Mouse (Mus musculus) hindbrain, embryonic 10.5 days (tissue): ENCODE results near the gene Best1. TPM values are rescaled to one million over a fixed set of nuclear protein-coding genes. Genes with fewer than 3 reads are reported as not detected.
"Not testable (repeated sequence)": the region's sequence is repeated elsewhere in the genome, so short reads cannot be mapped to it uniquely, and the experiment has no call there.

ENCODE experiments used
- DNase-seq: peaks from one replicate; pipeline ENCODE4 v3.0.0-alpha.2; 2017; ENCODE audit warnings: low spot score
- H3K27ac ChIP-seq: fragments of 300-500 bp; sonication (generic); 2 replicates; pipeline ENCODE4 v1.5.1; 2016; ENCODE audit warnings: mild to moderate bottlenecking, moderate library complexity
- H3K27me3 ChIP-seq: fragments of 300-500 bp; sonication (generic); 2 replicates; pipeline ENCODE4 v1.6.1; 2016; ENCODE audit warnings: mild to moderate bottlenecking; ENCODE audit not compliant: poor library complexity, insufficient read depth, severe bottlenecking
- H3K36me3 ChIP-seq: fragments of 300-500 bp; sonication (generic); 2 replicates; pipeline ENCODE4 v1.6.1; 2016; ENCODE audit warnings: mild to moderate bottlenecking, moderate library complexity
- H3K4me1 ChIP-seq: fragments of 300-500 bp; sonication (generic); replicated peaks from 2 replicates; pipeline ENCODE4 v1.6.1; 2016; ENCODE audit warnings: mild to moderate bottlenecking
- H3K4me3 ChIP-seq: fragments of 300-500 bp; sonication (generic); 2 replicates; pipeline ENCODE4 v1.5.1; 2016; ENCODE audit warnings: mild to moderate bottlenecking, moderate library complexity
- H3K9me3 ChIP-seq: fragments of 300-500 bp; sonication (generic); 2 replicates; pipeline ENCODE4 v1.6.1; 2016; ENCODE audit warnings: mild to moderate bottlenecking, moderate library complexity
- WGBS: fragments of 180-500 bp; shearing (Covaris S2); methylation state at CpG from one replicate; pipeline ENCODE4 v1.1.7; 2016; 5-methylcytosine and 5-hydroxymethylcytosine counted together
- polyA plus RNA-seq: library from polyadenylated mRNA; unstranded; fragments of >200 nt; fragmentation: Nextera tagmentation; extraction: Ambion mirVana; gene quantifications from 2 replicates; pipeline ENCODE4 v1.2.1, GENCODE M21; 2016

Best1 gene
- polyA plus RNA-seq, 1 experiment from 2014 or later: 1.8 TPM

DNA sequence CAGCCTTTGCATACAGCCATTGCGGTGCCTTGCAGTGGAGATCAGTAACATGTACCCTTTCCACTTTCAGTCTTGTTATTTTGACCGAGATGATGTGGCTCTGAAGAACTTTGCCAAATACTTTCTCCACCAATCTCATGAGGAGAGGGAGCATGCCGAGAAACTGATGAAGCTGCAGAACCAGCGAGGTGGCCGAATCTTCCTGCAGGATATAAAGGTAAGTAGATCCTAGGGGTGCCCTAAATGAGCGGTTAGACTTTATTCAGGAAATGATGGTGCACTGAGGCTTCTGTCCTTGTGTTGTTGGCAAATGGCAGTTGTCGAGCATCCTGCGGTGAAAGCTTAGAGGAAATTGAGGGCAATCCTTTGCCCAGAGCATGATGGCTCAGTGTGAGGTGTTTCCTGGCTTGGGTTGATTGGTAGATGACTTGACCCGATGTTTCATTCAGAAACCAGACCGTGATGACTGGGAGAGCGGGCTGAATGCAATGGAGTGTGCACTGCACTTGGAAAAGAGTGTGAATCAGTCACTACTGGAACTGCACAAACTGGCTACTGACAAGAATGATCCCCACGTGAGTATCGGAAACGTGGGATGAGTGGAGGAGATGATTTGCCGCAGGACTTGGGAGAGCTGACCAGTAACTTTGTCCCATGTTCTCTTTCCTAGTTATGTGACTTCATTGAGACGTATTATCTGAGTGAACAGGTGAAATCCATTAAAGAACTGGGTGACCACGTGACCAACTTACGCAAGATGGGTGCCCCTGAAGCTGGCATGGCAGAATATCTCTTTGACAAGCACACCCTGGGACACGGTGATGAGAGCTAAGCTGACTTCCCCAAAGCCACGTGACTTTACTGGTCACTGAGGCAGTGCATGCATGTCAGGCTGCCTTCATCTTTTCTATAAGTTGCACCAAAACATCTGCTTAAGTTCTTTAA lies 17.1 kb downstream of the Best1 start:
- H3K4me3 ChIP-seq: peak overlapping the region; percentile 92
- 92% methylated on average over 20 of the region's 20 CpGs for WGBS
- H3K27me3 ChIP-seq: no peaks in the 10 kb centered on the region
- H3K9me3 ChIP-seq: no peaks in the 10 kb centered on the region
- H3K4me1 ChIP-seq: peaks cover 36% of the 10 kb centered on the region
- H3K36me3 ChIP-seq: peaks cover 27% of the 10 kb centered on the region
- DNase-seq: no peak
- H3K27ac ChIP-seq: no peak overlapping the region

DNA sequence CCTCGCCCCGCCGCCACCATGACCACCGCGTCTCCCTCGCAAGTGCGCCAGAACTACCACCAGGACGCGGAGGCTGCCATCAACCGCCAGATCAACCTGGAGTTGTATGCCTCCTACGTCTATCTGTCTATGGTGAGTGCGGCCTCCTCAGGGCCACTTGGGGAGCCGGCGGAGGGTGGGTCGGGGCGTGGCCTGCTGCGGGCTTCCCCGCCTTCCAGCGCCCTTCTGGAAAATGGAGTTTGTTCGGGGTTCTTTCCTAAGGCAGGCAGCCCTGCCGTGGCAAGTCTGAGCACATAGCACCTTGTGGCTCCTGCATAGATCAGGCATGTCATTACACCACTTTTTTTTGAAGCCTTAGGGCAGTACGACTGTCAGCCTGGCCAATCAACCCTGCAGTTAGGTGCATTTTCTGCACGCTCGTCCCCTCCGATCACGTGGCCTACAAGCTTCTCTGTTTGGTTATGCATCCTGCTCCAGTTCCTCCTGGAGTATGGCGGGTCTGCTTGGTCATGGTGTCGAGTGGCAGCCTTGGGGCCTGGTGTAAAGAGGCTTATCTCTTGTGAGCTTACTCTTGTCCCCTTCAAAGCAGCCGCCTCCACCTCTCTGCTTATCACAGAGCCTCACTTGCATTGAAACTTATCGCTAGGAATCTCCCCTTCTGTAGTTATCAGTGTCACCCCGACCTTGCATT lies 18.4 kb downstream of the Best1 start:
- H3K9me3 ChIP-seq: no peaks in the 10 kb centered on the region
- H3K27ac ChIP-seq: peak overlapping the region; percentile 95
- no peak for DNase-seq
- H3K4me1 ChIP-seq: peaks cover 34% of the 10 kb centered on the region
- H3K27me3 ChIP-seq: no peaks in the 10 kb centered on the region
- H3K4me3 ChIP-seq: peak overlapping the region; percentile 92
- H3K36me3 ChIP-seq: peaks cover 27% of the 10 kb centered on the region
- WGBS: under 1% methylated on average over 31 of the region's 31 CpGs

DNA sequence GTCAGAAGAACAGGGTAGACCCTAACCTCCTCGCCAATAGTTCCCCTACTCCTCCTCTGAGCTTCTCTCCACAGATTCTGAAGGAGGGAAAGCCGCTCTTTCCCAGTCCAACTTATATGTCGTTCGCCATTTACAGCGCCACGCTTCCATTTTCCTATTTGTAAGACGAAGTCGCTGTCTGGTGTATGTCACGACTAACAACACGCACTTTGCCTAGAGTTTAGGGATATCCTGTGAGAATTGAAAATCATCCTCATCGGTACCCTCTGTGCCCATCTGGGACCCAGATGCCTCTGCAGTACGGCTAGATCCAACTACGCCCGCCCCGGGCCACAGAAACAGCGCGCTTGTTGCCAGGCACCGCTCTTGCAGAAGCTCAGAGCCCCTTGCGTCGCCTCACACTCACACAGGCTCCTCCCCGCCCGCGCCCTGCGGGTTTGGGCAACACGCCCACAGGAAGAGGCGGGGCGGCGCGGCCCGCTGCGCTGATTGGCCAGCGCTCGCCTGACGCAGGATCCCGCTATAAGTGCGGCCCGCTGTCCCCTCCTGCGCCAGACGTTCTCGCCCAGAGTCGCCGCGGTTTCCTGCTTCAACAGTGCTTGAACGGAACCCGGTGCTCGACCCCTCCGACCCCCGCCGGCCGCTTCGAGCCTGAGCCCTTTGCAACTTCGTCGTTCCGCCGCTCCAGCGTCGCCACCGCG lies 19.1 kb downstream of the Best1 start:
- Histone ChIP-seq H3K9me3 (no peaks in the 10 kb centered on the region), H3K4me1 (peaks cover 28% of the 10 kb centered on the region), H3K36me3 (peaks cover 27% of the 10 kb centered on the region), H3K27ac (peak overlapping the region; percentile 95), H3K27me3 (no peaks in the 10 kb centered on the region), H3K4me3 (peak overlapping the region; percentile 92)
- WGBS: under 1% methylated on average over 59 of the region's 59 CpGs
- peak; percentile 97 for DNase-seq

DNA sequence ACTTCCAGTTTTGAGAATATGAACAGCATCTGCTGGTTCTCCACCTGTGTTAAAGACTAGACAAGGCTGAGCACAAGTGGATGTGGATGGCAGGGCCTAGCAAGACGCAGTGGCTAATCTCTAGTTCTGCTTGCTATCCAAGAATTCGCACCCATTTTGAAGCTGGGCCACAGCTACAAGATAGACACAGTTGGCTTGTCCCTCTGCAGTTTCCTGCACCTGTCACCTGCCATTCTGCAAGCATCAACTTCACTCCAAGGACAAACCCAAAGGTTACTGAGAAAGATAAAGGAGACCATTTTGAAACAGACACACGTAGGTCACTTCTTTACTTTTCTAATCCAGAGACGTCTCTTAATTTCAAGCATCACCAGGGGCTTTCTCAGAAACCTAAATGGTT lies 19.8 kb downstream of the Best1 start:
- WGBS: 76% methylated on average over 4 of the region's 4 CpGs
- no peaks in the 10 kb centered on the region for H3K9me3 ChIP-seq
- peak overlapping the region; percentile 92 for H3K4me3 ChIP-seq
- no peaks in the 10 kb centered on the region for H3K27me3 ChIP-seq
- H3K4me1 ChIP-seq: peaks cover 21% of the 10 kb centered on the region
- H3K36me3 ChIP-seq: peaks cover 27% of the 10 kb centered on the region
- DNase-seq: no peak
- peak overlapping the region; percentile 95 for H3K27ac ChIP-seq

- H3K9me3 ChIP-seq: no peaks in the 10 kb centered on the region
- peaks cover 15% of the 10 kb centered on the region for H3K36me3 ChIP-seq
- H3K27me3 ChIP-seq: no peaks in the 10 kb centered on the region
- H3K27ac ChIP-seq: peak within 1 kb of the TSS; percentile 95; the same call in 1 of the 2 replicates
- no peak within 1 kb of the TSS for H3K4me3 ChIP-seq
- WGBS: 89% methylated on average over 4 of the region's 4 CpGs
- DNase-seq: no peak
- peaks cover 24% of the 10 kb centered on the region for H3K4me1 ChIP-seq
Measured at GRCm38 (mm10) chr19:9980258-9980657, 21.2 kb downstream of the Best1 start, which contains the start of gene Fth1. Gene Fth1 (plus strand): TSS chr19:9980598.

DNA sequence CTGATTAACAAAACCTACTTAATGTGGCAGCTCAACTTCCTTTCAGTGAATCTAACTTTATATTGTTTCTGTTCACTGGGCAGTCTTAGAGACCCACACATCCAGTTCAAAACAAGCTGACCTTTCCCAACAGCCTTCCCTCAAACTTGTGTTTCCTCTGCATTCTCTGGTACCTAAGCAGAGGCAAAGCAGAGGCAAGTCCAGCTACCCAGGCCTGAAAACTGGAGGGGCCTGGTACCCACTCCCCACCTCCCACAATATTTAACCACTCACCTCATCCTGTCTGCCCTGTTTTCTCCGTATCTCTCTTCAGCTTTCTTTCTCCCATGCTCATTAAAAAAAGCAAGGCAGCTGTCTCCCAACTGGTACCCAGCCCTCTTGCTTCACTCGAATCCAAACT lies 22.3 kb downstream of the Best1 start:
- DNase-seq: no peak
- no peaks in the 10 kb centered on the region for H3K27me3 ChIP-seq
- WGBS: 78% methylated on average over 2 of the region's 2 CpGs
- H3K9me3 ChIP-seq: no peaks in the 10 kb centered on the region
- no peak overlapping the region for H3K4me3 ChIP-seq
- no peak overlapping the region for H3K27ac ChIP-seq
- peaks cover 22% of the 10 kb centered on the region for H3K4me1 ChIP-seq
- H3K36me3 ChIP-seq: peaks cover 4% of the 10 kb centered on the region

DNA sequence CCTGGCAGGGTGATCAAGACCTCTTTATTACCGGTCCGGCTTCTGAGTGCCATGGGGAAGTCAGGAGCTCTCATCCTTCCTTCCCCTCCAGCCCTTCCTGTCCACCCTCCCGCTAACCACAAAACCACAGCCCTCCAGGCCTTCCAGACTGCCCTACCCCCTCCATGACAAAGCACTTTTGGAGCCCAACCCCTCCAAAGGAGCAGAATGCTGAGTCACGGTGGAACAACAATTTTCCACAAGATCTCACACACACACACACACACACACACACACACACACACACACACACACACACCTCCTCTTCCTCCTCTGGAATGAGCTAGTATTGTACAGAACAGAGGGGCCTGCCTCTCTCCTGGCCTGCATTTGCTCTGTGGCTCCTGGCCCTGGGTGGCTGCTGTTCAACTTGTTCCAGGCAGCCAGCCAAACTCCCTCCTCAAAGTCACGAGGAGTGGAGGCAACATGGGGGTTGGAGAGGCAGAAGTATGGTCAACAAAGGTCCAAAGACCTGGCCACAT lies 22.9 kb downstream of the Best1 start:
- H3K27me3 ChIP-seq: no peaks in the 10 kb centered on the region
- H3K9me3 ChIP-seq: no peaks in the 10 kb centered on the region
- H3K27ac ChIP-seq: peak overlapping the region; percentile 51; the same call in 1 of the 2 replicates
- no peaks in the 10 kb centered on the region for H3K36me3 ChIP-seq
- no peak for DNase-seq
- WGBS: 51% methylated on average over 5 of the region's 5 CpGs
- peaks cover 15% of the 10 kb centered on the region for H3K4me1 ChIP-seq
- no peak overlapping the region for H3K4me3 ChIP-seq

DNA sequence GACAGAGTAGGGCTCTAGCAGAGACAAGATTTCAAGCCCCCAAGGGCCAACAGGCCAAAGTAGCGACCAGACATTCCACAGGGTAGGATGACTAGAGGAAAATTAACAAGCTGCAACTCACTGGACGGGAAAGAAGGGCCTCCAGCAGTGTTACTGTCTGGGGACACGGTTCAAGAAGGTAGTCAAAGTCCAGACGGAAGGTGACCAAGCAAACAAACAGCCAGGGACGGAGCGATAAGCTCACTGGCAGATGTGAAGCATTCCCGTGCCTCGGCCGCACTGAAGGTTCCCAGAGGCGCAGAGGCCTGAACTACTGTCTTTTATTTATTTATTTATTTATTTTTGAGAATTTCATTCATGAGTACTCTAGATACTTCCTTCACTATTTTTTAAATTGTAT lies 24.3 kb downstream of the Best1 start:
- Histone ChIP-seq H3K27ac (no peak overlapping the region), H3K27me3 (no peaks in the 10 kb centered on the region), H3K36me3 (no peaks in the 10 kb centered on the region), H3K4me1 (peaks cover 10% of the 10 kb centered on the region), H3K9me3 (no peaks in the 10 kb centered on the region), H3K4me3 (no peak overlapping the region)
- DNase-seq: no peak
- WGBS: 78% methylated on average over 10 of the region's 10 CpGs

- 68% methylated on average over 2 of the region's 2 CpGs for WGBS
- H3K36me3 ChIP-seq, H3K27ac ChIP-seq, H3K27me3 ChIP-seq, DNase-seq, H3K4me3 ChIP-seq, H3K4me1 ChIP-seq, H3K9me3 ChIP-seq: not testable (repeated sequence)
Measured at GRCm38 (mm10) chr19:9974853-9975252, 26.6 kb downstream of the Best1 start.

DNA sequence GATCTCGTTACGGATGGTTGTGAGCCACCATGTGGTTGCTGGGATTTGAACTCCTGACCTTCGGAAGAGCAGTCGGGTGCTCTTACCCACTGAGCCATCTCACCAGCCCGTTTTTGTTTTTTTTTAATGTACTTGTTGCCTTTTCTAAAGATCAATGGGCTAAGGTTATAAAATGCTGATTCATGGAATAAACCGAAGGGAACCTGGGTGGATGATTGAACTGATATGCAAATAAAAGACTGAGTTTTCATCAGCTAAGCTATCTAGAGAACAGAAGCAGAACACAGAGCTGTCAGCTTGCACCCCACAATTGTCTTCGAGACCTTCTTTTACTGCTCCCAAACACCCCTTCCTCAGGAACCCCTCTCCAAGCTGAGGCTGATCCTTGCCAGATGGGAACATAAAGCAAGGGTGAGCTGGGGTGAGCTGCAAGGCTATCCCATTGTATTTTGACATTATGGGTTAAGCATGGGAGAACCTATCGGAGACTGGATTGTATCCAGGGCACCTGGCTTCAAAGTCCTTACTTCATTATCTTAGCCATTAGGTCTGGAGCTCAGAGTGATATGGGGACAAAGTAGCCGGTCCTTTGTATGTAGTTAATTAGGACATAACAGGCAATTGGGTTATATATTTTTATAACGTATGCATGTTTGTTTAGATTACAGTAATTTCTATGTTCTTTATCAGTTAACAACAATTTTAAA lies 33.2 kb downstream of the Best1 start:
- no peak overlapping the region for H3K4me3 ChIP-seq
- DNase-seq: no peak
- H3K27ac ChIP-seq: no peak overlapping the region
- WGBS: 86% methylated on average over 10 of the region's 10 CpGs
- no peaks in the 10 kb centered on the region for H3K27me3 ChIP-seq
- no peaks in the 10 kb centered on the region for H3K36me3 ChIP-seq
- peaks cover 9% of the 10 kb centered on the region; the same call in 1 of the 2 replicates for H3K4me1 ChIP-seq
- H3K9me3 ChIP-seq: no peaks in the 10 kb centered on the region

GRCm38 (mm10) chr19:9966096-9966867 lies 35.2 kb downstream of the Best1 start:
- no peak overlapping the region for H3K27ac ChIP-seq
- H3K4me1 ChIP-seq: peaks cover 9% of the 10 kb centered on the region; the same call in 1 of the 2 replicates
- H3K27me3 ChIP-seq: no peaks in the 10 kb centered on the region
- H3K4me3 ChIP-seq: no peak overlapping the region
- no peaks in the 10 kb centered on the region for H3K36me3 ChIP-seq
- WGBS: 73% methylated on average over 2 of the region's 2 CpGs
- H3K9me3 ChIP-seq: no peaks in the 10 kb centered on the region
- no peak for DNase-seq
